In the genomic region with DNA sequence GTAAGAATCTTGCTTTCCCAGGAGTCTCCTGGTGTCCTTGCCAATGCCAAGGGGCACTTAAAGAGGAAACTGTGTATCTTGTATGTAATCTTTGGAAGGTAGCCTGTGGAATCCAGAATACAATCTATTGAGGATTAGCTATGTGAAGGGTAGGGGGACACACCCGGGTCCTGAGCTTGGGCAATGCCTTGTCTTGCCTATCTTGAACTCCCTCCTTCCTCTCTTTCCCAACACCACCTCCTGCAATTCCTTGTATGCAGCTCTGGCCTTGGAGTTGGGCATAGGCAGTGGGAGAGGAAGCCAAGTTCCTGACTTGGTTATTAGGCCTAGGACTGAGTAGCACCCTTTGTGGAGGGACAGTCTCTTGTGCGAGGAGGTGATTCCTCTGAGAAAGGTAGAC, we compare ENCODE assay signal across 9 mouse cellular contexts. TPM values are rescaled to one million over a fixed set of nuclear protein-coding genes. Genes with fewer than 3 reads are reported as not detected.
DNase-seq lines count a peak whose midpoint lies in the region; ATAC-seq lines count a peak whose summit lies in the region.
"Had no signal": no experiment of that assay in that cellular context is flagged by ENCODE, and none has a peak within 500 bp of the region (broad histone marks: within the 10 kb centered on the region; RNA-seq: fewer than 3 reads in every experiment).

No protein-coding gene starts in this region.

- peaks cover 23% of the 10 kb centered on the region for H3K4me1 ChIP-seq in forebrain, embryonic 12.5 days
- peaks cover 18% of the 10 kb centered on the region for H3K4me1 ChIP-seq in limb, embryonic 11.5 days (ENCODE audit: control insufficient read depth, insufficient read depth, low read length)

- H3K27ac ChIP-seq in forebrain, embryonic 12.5 days, result no peak overlapping the region
- H3K27ac ChIP-seq in limb, embryonic 11.5 days (replicated peaks; ENCODE audit: low read depth, low read length), result no peak overlapping the region

- 0 out of 2 replicates have a peak overlapping the region, but pooled peaks have one; percentile 91 for H3K9ac ChIP-seq in forebrain, embryonic 12.5 days
- H3K9ac ChIP-seq in limb, embryonic 11.5 days (ENCODE audit: low read length), result peak overlapping the region; percentile 97; the same call in 1 of the 2 replicates

- no peaks in the 10 kb centered on the region for H3K27me3 ChIP-seq in forebrain, embryonic 12.5 days
- no peaks in the 10 kb centered on the region for H3K27me3 ChIP-seq in limb, embryonic 11.5 days (ENCODE audit: control insufficient read depth, insufficient read depth, low read length)

- H3K9me3 ChIP-seq in forebrain, embryonic 12.5 days, result no peaks in the 10 kb centered on the region
- H3K9me3 ChIP-seq in limb, embryonic 11.5 days (ENCODE audit: control insufficient read depth, low read length), result no peaks in the 10 kb centered on the region
- H3K9me3 ChIP-seq: megakaryocyte, embryonic 14.5 days had no signal

- WGBS in forebrain, embryonic 12.5 days, result 84% methylated on average over 2 of the region's 2 CpGs
- WGBS in limb, embryonic 11.5 days, result 81% methylated on average over 2 of the region's 2 CpGs

- H3K4me3 ChIP-seq in forebrain, embryonic 12.5 days (replicated peaks), result peak overlapping the region; percentile 90
- H3K4me3 ChIP-seq in limb, embryonic 11.5 days (ENCODE audit: low read depth, low read length), result peak overlapping the region; percentile 76

- ATAC-seq in forebrain, embryonic 12.5 days (ENCODE audit: low FRiP score), result no peak
- no peak for ATAC-seq in limb, embryonic 11.5 days (ENCODE audit: insufficient number of reproducible peaks, low FRiP score, low TSS enrichment, low read depth)

- H3K4me2 ChIP-seq in forebrain, embryonic 12.5 days, result peak overlapping the region; percentile 77
- H3K4me2 ChIP-seq in limb, embryonic 11.5 days (ENCODE audit: low read depth, severe bottlenecking), result peak overlapping the region; percentile 45

- peak; percentile 44 to 48 for DNase-seq in cerebellum, postnatal 25 days
- no peak for DNase-seq in cerebellum, adult 8-10 months
- peak; percentile 22 for DNase-seq in 3134 (ENCODE audit: extremely low read depth, insufficient read length, low spot score)
- no peak for DNase-seq in limb, embryonic 11.5 days (ENCODE audit: low spot score)
- no peak for DNase-seq in thymus, adult 18-20 months
- DNase-seq in retina, postnatal 1 day, result no peak
- no peak for DNase-seq in thymus, postnatal 14 days

- no peaks in the 10 kb centered on the region for H3K36me3 ChIP-seq in forebrain, embryonic 12.5 days (replicated peaks)
- H3K36me3 ChIP-seq in limb, embryonic 11.5 days (ENCODE audit: control insufficient read depth, insufficient read depth, low read length), result no peaks in the 10 kb centered on the region

RNA-seq across cellular contexts. Expression of a gene that starts 1.8 kb away (rescaled TPM):
- 16.1 and 18.1 TPM in 2 replicates for polyA plus RNA-seq in forebrain, embryonic 12.5 days (2016; fragmentation: Nextera tagmentation; extraction: Ambion mirVana)
- polyA plus RNA-seq in limb, embryonic 11.5 days (2014; fragmentation: Nextera tagmentation; extraction: Ambion mirVana), result 38.2 and 44.0 TPM in 2 replicates

Comparison
In these comparisons a context has a peak if more than half of its experiments do, and no peak if none do; other contexts are left out.
1. DNase-seq: peak in cerebellum, postnatal 25 days (2 of 2) and 3134 (single experiment); none in cerebellum, adult 8-10 months (single experiment), limb, embryonic 11.5 days (single experiment), thymus, adult 18-20 months (0 of 2), retina, postnatal 1 day (single experiment) and thymus, postnatal 14 days (single experiment).